9 mouse cellular contexts compared by ENCODE assay signal in genomic region chr12:52818588-52818987, GRCm38 (mm10).
DNase-seq lines count a peak whose midpoint lies in the region; ATAC-seq and TF ChIP-seq lines count a peak whose summit lies in the region.
"Had no signal": no experiment of that assay in that cellular context is flagged by ENCODE, and none has a peak within 500 bp of the region (broad histone marks: within the 10 kb centered on the region; RNA-seq: fewer than 3 reads in every experiment).

No protein-coding gene starts in this region.

- no peak overlapping the region for H3K27ac ChIP-seq in lung, embryonic 15.5 days
- H3K27ac ChIP-seq in stomach, postnatal 0 days (replicated peaks): no peak overlapping the region

- H3K4me3 ChIP-seq in lung, embryonic 15.5 days: no peak overlapping the region
- H3K4me3 ChIP-seq in stomach, postnatal 0 days (ENCODE audit: low read depth, low read length): no peak overlapping the region

- H3K9me3 ChIP-seq in lung, embryonic 15.5 days: no peaks in the 10 kb centered on the region
- H3K9me3 ChIP-seq in stomach, postnatal 0 days (ENCODE audit: control insufficient read depth, low read length): no peaks in the 10 kb centered on the region

- H3K9ac ChIP-seq in lung, embryonic 15.5 days: no peak overlapping the region
- H3K9ac ChIP-seq in stomach, postnatal 0 days (ENCODE audit: low read length): no peak overlapping the region

- no peaks in the 10 kb centered on the region for H3K4me1 ChIP-seq in lung, embryonic 15.5 days
- no peaks in the 10 kb centered on the region for H3K4me1 ChIP-seq in stomach, postnatal 0 days (replicated peaks; ENCODE audit: control insufficient read depth, insufficient read depth)

- TF ChIP-seq EP300 in stomach, postnatal 0 days (optimal IDR thresholded peaks at IDR 0.05): no peak

- H3K4me2 ChIP-seq in lung, embryonic 15.5 days: peak overlapping the region; percentile 25; the same call in 1 of the 2 replicates
- peak overlapping the region; percentile 9; the same call in 1 of the 2 replicates for H3K4me2 ChIP-seq in stomach, postnatal 0 days (replicated peaks; ENCODE audit: low read depth)

- no peaks in the 10 kb centered on the region for H3K27me3 ChIP-seq in lung, embryonic 15.5 days
- H3K27me3 ChIP-seq in stomach, postnatal 0 days (ENCODE audit: control insufficient read depth, insufficient read depth, low read length): no peaks in the 10 kb centered on the region

- no peaks in the 10 kb centered on the region for H3K36me3 ChIP-seq in lung, embryonic 15.5 days
- H3K36me3 ChIP-seq in stomach, postnatal 0 days (ENCODE audit: control insufficient read depth, insufficient read depth, low read length): no peaks in the 10 kb centered on the region

- DNase-seq in heart, adult 11 months: peak; percentile 82
- DNase-seq in heart, adult 8-10 months (ENCODE audit: low spot score): no peak
- DNase-seq in thymus, postnatal 0 days (ENCODE audit: low spot score): peak; percentile 29
- no peak for DNase-seq in thymus, postnatal 25 days
- peak; percentile 43 for DNase-seq in stomach, postnatal 0 days (ENCODE audit: low spot score)
- DNase-seq in gastrocnemius, postnatal 25 days: no peak
- DNase-seq in spleen, adult 18-20 months: no peak
- DNase-seq: kidney, adult 9 months had no signal

- 39% methylated on average over 7 of the region's 7 CpGs for WGBS in lung, embryonic 15.5 days
- WGBS in stomach, postnatal 0 days: 27% methylated on average over 7 of the region's 7 CpGs

- no peak for TF ChIP-seq CTCF in stomach, postnatal 0 days (IDR thresholded peaks at IDR 0.05; ENCODE audit: low read depth)

- peak; percentile 67; the same call in 1 of the 2 replicates for ATAC-seq in lung, embryonic 15.5 days (ENCODE audit: borderline replicate concordance, extremely low read depth, low FRiP score, low TSS enrichment)
- ATAC-seq in stomach, postnatal 0 days (ENCODE audit: low FRiP score, low TSS enrichment): peak; percentile 83

Comparison
In these comparisons a context has a peak if more than half of its experiments do, and no peak if none do; other contexts are left out.
1. DNase-seq: peak in heart, adult 11 months (single experiment), thymus, postnatal 0 days (single experiment) and stomach, postnatal 0 days (single experiment); none in heart, adult 8-10 months (single experiment), thymus, postnatal 25 days (single experiment), gastrocnemius, postnatal 25 days (single experiment) and spleen, adult 18-20 months (0 of 2).